Mouse (Mus musculus): ENCODE data around the gene Zc2hc1b.

DNA sequence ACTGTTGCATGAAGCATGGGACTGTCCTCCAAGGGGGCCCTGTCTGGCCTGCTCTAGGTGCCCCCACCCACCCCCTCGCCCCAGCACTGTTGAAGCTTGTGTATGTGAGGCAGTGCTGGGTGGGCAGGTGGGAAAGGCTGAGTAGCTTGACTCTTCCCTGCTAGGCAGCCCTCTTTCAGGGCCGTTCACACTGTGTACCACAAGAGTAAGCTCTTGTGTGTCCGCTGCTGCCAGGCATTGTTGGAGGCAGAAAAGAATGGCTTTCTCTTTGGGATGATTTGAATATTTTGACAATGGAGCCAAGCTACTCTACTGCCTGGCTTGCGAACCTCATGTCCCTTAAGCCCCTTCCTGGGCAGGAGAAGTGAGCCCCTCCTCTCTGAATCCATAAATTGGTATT, 62.8 kb downstream of the Zc2hc1b start:
- TF ChIP-seq CTCF (IDR thresholded peaks at IDR 0.05; ENCODE audit: borderline replicate concordance, insufficient read depth, low read depth, low read length): no peak
- TF ChIP-seq POLR2A (IDR thresholded peaks at IDR 0.05; ENCODE audit: borderline replicate concordance, insufficient read depth, low read length): no peak
